Comparison of ENCODE assay signal across 8 mouse cellular contexts in the genomic region with DNA sequence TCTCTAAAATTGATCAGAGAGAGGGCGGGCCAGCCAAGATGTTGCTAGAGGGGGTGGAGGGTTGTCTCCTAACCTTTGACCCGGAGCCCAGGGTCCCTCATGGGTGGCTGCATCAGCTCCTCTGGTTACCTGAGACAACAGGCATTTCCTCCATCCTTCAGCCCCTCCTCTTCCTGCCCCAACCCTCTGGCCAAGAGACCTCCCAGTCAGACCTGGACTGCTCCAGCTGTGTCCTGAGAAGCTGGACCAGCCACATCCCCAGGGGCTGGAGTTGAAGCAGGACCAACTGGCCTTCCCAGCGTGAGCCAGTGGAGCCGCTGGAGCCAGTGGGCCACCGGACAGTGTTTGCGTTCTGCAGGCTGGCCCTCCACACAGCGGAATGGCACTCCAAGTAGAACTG. TPM values are rescaled to one million over a fixed set of nuclear protein-coding genes. Genes with fewer than 3 reads are reported as not detected.
DNase-seq lines count a peak whose midpoint lies in the region; ATAC-seq lines count a peak whose summit lies in the region.

A gene (plus strand): TSS at position 194 of the 400 bp plus-strand sequence.

- peaks cover 21% of the 10 kb centered on the region for H3K27me3 ChIP-seq in limb, embryonic 11.5 days (ENCODE audit: control insufficient read depth, insufficient read depth, low read length)
- H3K27me3 ChIP-seq in neural tube, embryonic 15.5 days (replicated peaks) = peaks cover 32% of the 10 kb centered on the region

- 69% methylated on average over 7 of the region's 7 CpGs for WGBS in limb, embryonic 11.5 days
- 83% methylated on average over 7 of the region's 7 CpGs for WGBS in neural tube, embryonic 15.5 days

- no peak for DNase-seq in layer of hippocampus, adult 18-20 months (ENCODE audit: low spot score in 2 of 2)
- DNase-seq in layer of hippocampus, adult 11-12 months (ENCODE audit: low spot score) = no peak
- peak; percentile 55 for DNase-seq in adrenal gland, postnatal 25 days
- peak; percentile 72 to 77 for DNase-seq in gastrocnemius, postnatal 36 days
- DNase-seq in limb, embryonic 11.5 days (ENCODE audit: low spot score) = no peak
- DNase-seq in thymus, postnatal 10 days (ENCODE audit: low spot score in 2 of 2) = no peak

- H3K27ac ChIP-seq in limb, embryonic 11.5 days (replicated peaks; ENCODE audit: low read depth, low read length) = no peak within 1 kb of the TSS
- peak within 1 kb of the TSS; percentile 77; the same call in 1 of the 2 replicates for H3K27ac ChIP-seq in neural tube, embryonic 15.5 days (replicated peaks)

- H3K4me2 ChIP-seq in limb, embryonic 11.5 days (ENCODE audit: low read depth, severe bottlenecking) = peak within 1 kb of the TSS; percentile 93
- peak within 1 kb of the TSS; percentile 94 for H3K4me2 ChIP-seq in neural tube, embryonic 15.5 days

- intact Hi-C loops in gastrocnemius, postnatal 36 days (cut with DNase I) = no loop called here

- H3K36me3 ChIP-seq in limb, embryonic 11.5 days (ENCODE audit: control insufficient read depth, insufficient read depth, low read length) = no peaks in the 10 kb centered on the region
- no peaks in the 10 kb centered on the region for H3K36me3 ChIP-seq in neural tube, embryonic 15.5 days

- peaks cover 11% of the 10 kb centered on the region for H3K4me1 ChIP-seq in limb, embryonic 11.5 days (ENCODE audit: control insufficient read depth, insufficient read depth, low read length)
- H3K4me1 ChIP-seq in neural tube, embryonic 15.5 days = peaks cover 50% of the 10 kb centered on the region

- H3K9me3 ChIP-seq in limb, embryonic 11.5 days (ENCODE audit: control insufficient read depth, low read length) = no peaks in the 10 kb centered on the region
- H3K9me3 ChIP-seq in neural tube, embryonic 15.5 days (replicated peaks) = no peaks in the 10 kb centered on the region

- H3K9ac ChIP-seq in limb, embryonic 11.5 days (ENCODE audit: low read length) = peak within 1 kb of the TSS; percentile 74
- H3K9ac ChIP-seq in neural tube, embryonic 15.5 days (replicated peaks) = peak within 1 kb of the TSS; percentile 74

- no peak for ATAC-seq in inflammation-experienced regulatory T-cells, adult 6 months
- ATAC-seq in limb, embryonic 11.5 days (ENCODE audit: insufficient number of reproducible peaks, low FRiP score, low TSS enrichment, low read depth) = no peak
- no peak for ATAC-seq in neural tube, embryonic 15.5 days (ENCODE audit: low FRiP score)

- peak within 1 kb of the TSS; percentile 62 for H3K4me3 ChIP-seq in limb, embryonic 11.5 days (ENCODE audit: low read depth, low read length)
- peak within 1 kb of the TSS; percentile 60 for H3K4me3 ChIP-seq in neural tube, embryonic 15.5 days (replicated peaks)

RNA-seq across cellular contexts. Expression of the gene that starts here (rescaled TPM):
- total RNA-seq in layer of hippocampus, adult 18-20 months (2021) = 10 to 100 TPM; 12.9 to 14.1 TPM
- total RNA-seq in adrenal gland, postnatal 25 days (2021) = 157 and 166 TPM in 2 replicates
- 10 to 100 TPM; 37.4 to 41.5 TPM for total RNA-seq in gastrocnemius, postnatal 36 days (2021)
- polyA plus RNA-seq in inflammation-experienced regulatory T-cells, adult 6 months (2017; shearing (Covaris generic)) = 10 to 100 TPM; 15.6 to 24.5 (median 23.1) TPM
- polyA plus RNA-seq in limb, embryonic 11.5 days (2014; fragmentation: Nextera tagmentation; extraction: Ambion mirVana) = 12.8 and 15.8 TPM in 2 replicates
- 12.4 and 22.0 TPM in 2 replicates for polyA plus RNA-seq in neural tube, embryonic 15.5 days (2015; fragmentation: Nextera tagmentation; extraction: Ambion mirVana)

Comparison
In these comparisons a context has a peak if more than half of its experiments do, and no peak if none do; other contexts are left out.
1. DNase-seq: peak in adrenal gland, postnatal 25 days (single experiment) and gastrocnemius, postnatal 36 days (2 of 2); none in layer of hippocampus, adult 18-20 months (0 of 2), layer of hippocampus, adult 11-12 months (single experiment), limb, embryonic 11.5 days (single experiment) and thymus, postnatal 10 days (0 of 2).